Mouse (Mus musculus): ENCODE measurements at regions not wholly inside any gene's neighbourhood (a gene's known extent, or its start where the extent isn't known, plus 50 kb on each side); places are given as distances from the start of the nearest gene placed in this dataset.
"Not testable (repeated sequence)": the region's sequence is repeated elsewhere in the genome, so short reads cannot be mapped to it uniquely, and the experiment has no call there.

GRCm38 (mm10) chr8:126868831-126869463, 76.7 kb downstream of the Tomm20 start:
- Histone ChIP-seq H3K9ac (ENCODE audit: low read depth, low read length) (no peak overlapping the region), H3K27ac (ENCODE audit: low read depth, low read length) (no peak overlapping the region), H3K27me3 (ENCODE audit: control insufficient read depth, insufficient read depth, low read length) (no peaks in the 10 kb centered on the region), H3K36me3 (ENCODE audit: control insufficient read depth, insufficient read depth, low read length) (no peaks in the 10 kb centered on the region), H3K4me3 (ENCODE audit: low read depth, low read length) (no peak overlapping the region), H3K9me3 (ENCODE audit: control insufficient read depth, low read length) (no peaks in the 10 kb centered on the region), H3K4me2 (replicated peaks; ENCODE audit: low read depth, low read length) (no peak overlapping the region), H3K4me1 (replicated peaks; ENCODE audit: control insufficient read depth, insufficient read depth, low read length) (no peaks in the 10 kb centered on the region)
- ATAC-seq (ENCODE audit: low FRiP score) (no peak), DNase-seq (ENCODE audit: low spot score) (no peak)
- WGBS: 93% methylated on average over 3 of the region's 3 CpGs

GRCm38 (mm10) chr8:126867121-126867988, 78.3 kb downstream of the Tomm20 start:
- no peak for DNase-seq (ENCODE audit: low spot score)

GRCm38 (mm10) chr8:126864314-126864948, 81.2 kb downstream of the Tomm20 start:
- no peak for ATAC-seq (ENCODE audit: low FRiP score)
- H3K36me3 ChIP-seq (ENCODE audit: control insufficient read depth, insufficient read depth, low read length): no peaks in the 10 kb centered on the region
- no peaks in the 10 kb centered on the region for H3K27me3 ChIP-seq (ENCODE audit: control insufficient read depth, insufficient read depth, low read length)
- H3K9ac ChIP-seq (ENCODE audit: low read depth, low read length): no peak overlapping the region
- H3K4me3 ChIP-seq (ENCODE audit: low read depth, low read length): no peak overlapping the region
- H3K9me3 ChIP-seq (ENCODE audit: control insufficient read depth, low read length): no peaks in the 10 kb centered on the region
- 94% methylated on average over 10 of the region's 10 CpGs for WGBS
- H3K4me2 ChIP-seq (replicated peaks; ENCODE audit: low read depth, low read length): no peak overlapping the region
- no peaks in the 10 kb centered on the region for H3K4me1 ChIP-seq (replicated peaks; ENCODE audit: control insufficient read depth, insufficient read depth, low read length)
- H3K27ac ChIP-seq (ENCODE audit: low read depth, low read length): no peak overlapping the region
- DNase-seq (ENCODE audit: low spot score): no peak

More at GRCm38 (mm10) chr8:126867121-126867988, 78.3 kb downstream of the Tomm20 start:
- Histone ChIP-seq H3K36me3 (ENCODE audit: control insufficient read depth, insufficient read depth, low read length) (no peaks in the 10 kb centered on the region), H3K4me1 (replicated peaks; ENCODE audit: control insufficient read depth, insufficient read depth, low read length) (no peaks in the 10 kb centered on the region), H3K4me3 (ENCODE audit: low read depth, low read length) (no peak overlapping the region), H3K9me3 (ENCODE audit: control insufficient read depth, low read length) (no peaks in the 10 kb centered on the region), H3K27ac (ENCODE audit: low read depth, low read length) (no peak overlapping the region), H3K4me2 (replicated peaks; ENCODE audit: low read depth, low read length) (no peak overlapping the region), H3K27me3 (ENCODE audit: control insufficient read depth, insufficient read depth, low read length) (no peaks in the 10 kb centered on the region), H3K9ac (ENCODE audit: low read depth, low read length) (no peak overlapping the region)
- ATAC-seq (ENCODE audit: low FRiP score): no peak
- 90% methylated on average over 14 of the region's 14 CpGs for WGBS

GRCm38 (mm10) chr8:126863661-126864060, 82.0 kb downstream of the Tomm20 start:
- H3K9me3 ChIP-seq (ENCODE audit: control insufficient read depth, low read length); H3K4me2 ChIP-seq (replicated peaks; ENCODE audit: low read depth, low read length); H3K27me3 ChIP-seq (ENCODE audit: control insufficient read depth, insufficient read depth, low read length); H3K4me3 ChIP-seq (ENCODE audit: low read depth, low read length); H3K27ac ChIP-seq (ENCODE audit: low read depth, low read length); H3K4me1 ChIP-seq (replicated peaks; ENCODE audit: control insufficient read depth, insufficient read depth, low read length); H3K9ac ChIP-seq (ENCODE audit: low read depth, low read length); H3K36me3 ChIP-seq (ENCODE audit: control insufficient read depth, insufficient read depth, low read length); ATAC-seq (ENCODE audit: low FRiP score); DNase-seq (ENCODE audit: low spot score): not testable (repeated sequence)
- 82% methylated on average over 1 of the region's 1 CpGs for WGBS

- WGBS: 88% methylated on average over 8 of the region's 8 CpGs
- H3K4me3 ChIP-seq (ENCODE audit: low read depth, low read length): no peak overlapping the region
- DNase-seq (ENCODE audit: low spot score) (no peak), ATAC-seq (ENCODE audit: low FRiP score) (no peak)
- no peaks in the 10 kb centered on the region for H3K4me1 ChIP-seq (replicated peaks; ENCODE audit: control insufficient read depth, insufficient read depth, low read length)
- no peak overlapping the region for H3K27ac ChIP-seq (ENCODE audit: low read depth, low read length)
- H3K9me3 ChIP-seq (ENCODE audit: control insufficient read depth, low read length): no peaks in the 10 kb centered on the region
- H3K27me3 ChIP-seq (ENCODE audit: control insufficient read depth, insufficient read depth, low read length): no peaks in the 10 kb centered on the region
- H3K4me2 ChIP-seq (replicated peaks; ENCODE audit: low read depth, low read length): no peak overlapping the region
- H3K9ac ChIP-seq (ENCODE audit: low read depth, low read length): no peak overlapping the region
- H3K36me3 ChIP-seq (ENCODE audit: control insufficient read depth, insufficient read depth, low read length): no peaks in the 10 kb centered on the region
These were observed 83.9 kb downstream of the Tomm20 start for GRCm38 (mm10) chr8:126861754-126862153.

GRCm38 (mm10) chr8:126860630-126861029, 85.0 kb downstream of the Tomm20 start:
- 93% methylated on average over 7 of the region's 7 CpGs for WGBS
- DNase-seq (ENCODE audit: low spot score): no peak

GRCm38 (mm10) chr8:126859706-126860424, 85.8 kb downstream of the Tomm20 start:
- no peak overlapping the region for H3K4me2 ChIP-seq (replicated peaks; ENCODE audit: low read depth, low read length)
- no peaks in the 10 kb centered on the region for H3K9me3 ChIP-seq (ENCODE audit: control insufficient read depth, low read length)
- H3K36me3 ChIP-seq (ENCODE audit: control insufficient read depth, insufficient read depth, low read length): no peaks in the 10 kb centered on the region
- H3K9ac ChIP-seq (ENCODE audit: low read depth, low read length): no peak overlapping the region
- H3K27me3 ChIP-seq (ENCODE audit: control insufficient read depth, insufficient read depth, low read length): no peaks in the 10 kb centered on the region
- 91% methylated on average over 5 of the region's 5 CpGs for WGBS
- ATAC-seq (ENCODE audit: low FRiP score) (no peak), DNase-seq (ENCODE audit: low spot score) (no peak)
- H3K4me1 ChIP-seq (replicated peaks; ENCODE audit: control insufficient read depth, insufficient read depth, low read length): no peaks in the 10 kb centered on the region
- no peak overlapping the region for H3K27ac ChIP-seq (ENCODE audit: low read depth, low read length)
- no peak overlapping the region for H3K4me3 ChIP-seq (ENCODE audit: low read depth, low read length)

More at GRCm38 (mm10) chr8:126860630-126861029, 85.0 kb downstream of the Tomm20 start:
- Histone ChIP-seq H3K9me3 (ENCODE audit: control insufficient read depth, low read length) (no peaks in the 10 kb centered on the region), H3K4me2 (replicated peaks; ENCODE audit: low read depth, low read length) (no peak overlapping the region), H3K4me1 (replicated peaks; ENCODE audit: control insufficient read depth, insufficient read depth, low read length) (no peaks in the 10 kb centered on the region), H3K4me3 (ENCODE audit: low read depth, low read length) (no peak overlapping the region), H3K9ac (ENCODE audit: low read depth, low read length) (no peak overlapping the region), H3K27me3 (ENCODE audit: control insufficient read depth, insufficient read depth, low read length) (no peaks in the 10 kb centered on the region), H3K36me3 (ENCODE audit: control insufficient read depth, insufficient read depth, low read length) (no peaks in the 10 kb centered on the region), H3K27ac (ENCODE audit: low read depth, low read length) (no peak overlapping the region)
- no peak for ATAC-seq (ENCODE audit: low FRiP score)

GRCm38 (mm10) chr8:126857307-126858203, 88.1 kb downstream of the Tomm20 start:
- Histone ChIP-seq H3K9ac (ENCODE audit: low read depth, low read length) (no peak overlapping the region), H3K36me3 (ENCODE audit: control insufficient read depth, insufficient read depth, low read length) (no peaks in the 10 kb centered on the region), H3K27me3 (ENCODE audit: control insufficient read depth, insufficient read depth, low read length) (no peaks in the 10 kb centered on the region), H3K27ac (ENCODE audit: low read depth, low read length) (no peak overlapping the region), H3K9me3 (ENCODE audit: control insufficient read depth, low read length) (no peaks in the 10 kb centered on the region), H3K4me3 (ENCODE audit: low read depth, low read length) (no peak overlapping the region), H3K4me1 (replicated peaks; ENCODE audit: control insufficient read depth, insufficient read depth, low read length) (0 out of 2 replicates have a peak, but pooled peaks cover 3% of the 10 kb centered on the region), H3K4me2 (replicated peaks; ENCODE audit: low read depth, low read length) (no peak overlapping the region)
- ATAC-seq (ENCODE audit: low FRiP score) (no peak), DNase-seq (ENCODE audit: low spot score) (no peak)
- 77% methylated on average over 13 of the region's 13 CpGs for WGBS

All from hindbrain, embryonic 11.5 days (tissue).